Mouse (Mus musculus) CH12.LX (cell line): ENCODE measurements at regions not wholly inside any gene's neighbourhood (a gene's known extent, or its start where the extent isn't known, plus 50 kb on each side); places are given as distances from the start of the nearest gene placed in this dataset.

ENCODE experiments used
- DNase-seq: peaks from one replicate; pipeline ENCODE4 v3.0.0-alpha.2; 2013; ENCODE audit errors: extremely low read depth
- H3K27ac ChIP-seq: 2 replicates; pipeline ENCODE4 v1.5.1; 2012; ENCODE audit warnings: low read depth, mild to moderate bottlenecking, control low read depth, moderate library complexity; ENCODE audit not compliant: insufficient read depth
- H3K27me3 ChIP-seq: replicated peaks from 2 replicates; pipeline ENCODE3; 2012; ENCODE audit warnings: inconsistent platforms
- H3K36me3 ChIP-seq, 2 experiments: replicated peaks in 1 of 2; 2 replicates each; pipeline versions ENCODE3 to v1.6.1; 2012; ENCODE audit warnings: inconsistent platforms in 1 of 2, low read length in 1 of 2, mild to moderate bottlenecking in 1 of 2, mixed read lengths in 1 of 2, moderate library complexity in 1 of 2; ENCODE audit not compliant: control insufficient read depth in 1 of 2, insufficient read depth in 1 of 2
- H3K4me1 ChIP-seq, 2 experiments: 2 replicates each; pipeline ENCODE4 v1.6.1; 2012; ENCODE audit warnings: inconsistent platforms in 1 of 2, moderate library complexity in 1 of 2; ENCODE audit not compliant: insufficient read depth in 2 of 2, control insufficient read depth in 1 of 2
- H3K4me2 ChIP-seq: 2 replicates; pipeline ENCODE4 v1.6.1; 2012; ENCODE audit warnings: low read depth, mild to moderate bottlenecking, control low read depth; ENCODE audit not compliant: poor library complexity, insufficient read depth, severe bottlenecking
- H3K4me3 ChIP-seq, 3 experiments: fragments of 150-350 bp in 1 of 3; sonication (generic) in 1 of 3; replicated peaks in 1 of 3; 2 replicates each; pipeline versions ENCODE3 to v1.5.1; 2011 to 2012; ENCODE audit warnings: low read depth in 2 of 3, low read length in 2 of 3, mild to moderate bottlenecking in 2 of 3, moderate library complexity in 2 of 3, control low read depth in 1 of 3, improper control_type of control experiment in 1 of 3, inconsistent platforms in 1 of 3, mixed read lengths in 1 of 3; ENCODE audit not compliant: poor library complexity in 1 of 3
- H3K79me2 ChIP-seq: replicated peaks from 2 replicates; pipeline ENCODE4 v1.6.1; 2012; ENCODE audit warnings: mild to moderate bottlenecking, moderate library complexity; ENCODE audit not compliant: control insufficient read depth, poor library complexity, insufficient read depth, severe bottlenecking; ENCODE audit errors: extremely low read depth
- H3K9ac ChIP-seq: 2 replicates; pipeline ENCODE4 v1.6.1; 2012; ENCODE audit warnings: low read depth, mild to moderate bottlenecking, control low read depth, moderate library complexity; ENCODE audit not compliant: insufficient read depth
- H3K9me3 ChIP-seq: replicated peaks from 2 replicates; pipeline ENCODE3; 2012; ENCODE audit warnings: low read length, inconsistent platforms, mixed read lengths
- ETS1 ChIP-seq: conservative IDR thresholded peaks from 2 replicates; pipeline ENCODE4 v1.6.1; 2012; ENCODE audit warnings: low read depth, mild to moderate bottlenecking, inconsistent platforms, low read length, improper control_type of control experiment, moderate library complexity
- JUN ChIP-seq: IDR thresholded peaks from 2 replicates; pipeline ENCODE4 v1.6.1; 2011; ENCODE audit warnings: low read depth, mild to moderate bottlenecking, low read length, improper control_type of control experiment, moderate library complexity; ENCODE audit not compliant: insufficient read depth
- KAT2A ChIP-seq: IDR thresholded peaks from 2 replicates; pipeline ENCODE4 v1.6.1; 2012; ENCODE audit warnings: low read length, improper control_type of control experiment, inconsistent platforms; ENCODE audit not compliant: insufficient replicate concordance
- MAX ChIP-seq: IDR thresholded peaks from 2 replicates; pipeline ENCODE4 v1.6.1; 2011; ENCODE audit warnings: low read length, improper control_type of control experiment
- MAZ ChIP-seq: IDR thresholded peaks from 2 replicates; pipeline ENCODE4 v1.6.1; 2012; ENCODE audit warnings: low read depth, mild to moderate bottlenecking, inconsistent platforms, low read length, improper control_type of control experiment, moderate library complexity
- MEF2A ChIP-seq: IDR thresholded peaks from 2 replicates; pipeline ENCODE4 v1.6.1; 2014; ENCODE audit warnings: low read depth, mild to moderate bottlenecking, inconsistent platforms, low read length, improper control_type of control experiment, borderline replicate concordance
- NELFE ChIP-seq: IDR thresholded peaks from 2 replicates; pipeline ENCODE4 v1.6.1; 2011; ENCODE audit warnings: low read depth, low read length, improper control_type of control experiment
- PAX5 ChIP-seq: IDR thresholded peaks from 2 replicates; pipeline ENCODE4 v1.6.1; 2012; ENCODE audit warnings: low read length, inconsistent platforms, mixed read lengths
- SMC3 ChIP-seq: IDR thresholded peaks from 2 replicates; pipeline ENCODE4 v1.6.1; 2011; ENCODE audit warnings: low read depth, low read length, improper control_type of control experiment
- ZC3H11A ChIP-seq: IDR thresholded peaks from 2 replicates; pipeline ENCODE4 v1.6.1; 2012; ENCODE audit warnings: low read depth, mild to moderate bottlenecking, inconsistent platforms, low read length, improper control_type of control experiment
- ZKSCAN1 ChIP-seq: IDR thresholded peaks from 2 replicates; pipeline ENCODE4 v1.6.1; 2012; ENCODE audit warnings: low read depth, inconsistent platforms, low read length, improper control_type of control experiment, borderline replicate concordance
- ZMIZ1 ChIP-seq: IDR thresholded peaks from 2 replicates; pipeline ENCODE4 v1.6.1; 2012; ENCODE audit warnings: low read depth, mild to moderate bottlenecking, inconsistent platforms, low read length, improper control_type of control experiment
- ZNF384 ChIP-seq: IDR thresholded peaks from 2 replicates; pipeline ENCODE4 v1.6.1; 2012; ENCODE audit warnings: low read depth, low read length, improper control_type of control experiment, inconsistent platforms
- dilution Hi-C: fragments of 300-500 bp; cut with MboI; formaldehyde crosslinking; loops from 2 replicates; pipeline ENCODE4 v1.14.3; 2020; ENCODE audit warnings: low sequenced_read_pairs; ENCODE audit not compliant: extremely low pct_unique_long_range_greater_than_20kb, extremely low pct_ligation_motif_present
- in situ Hi-C: fragments of 300-500 bp; cut with MboI; formaldehyde crosslinking; loops from 3 replicates; pipeline ENCODE4 v1.14.3; 2019; ENCODE audit warnings: low sequenced_read_pairs, low pct_ligation_motif_present, low pct_unique_long_range_greater_than_20kb, mixed read lengths

DNA sequence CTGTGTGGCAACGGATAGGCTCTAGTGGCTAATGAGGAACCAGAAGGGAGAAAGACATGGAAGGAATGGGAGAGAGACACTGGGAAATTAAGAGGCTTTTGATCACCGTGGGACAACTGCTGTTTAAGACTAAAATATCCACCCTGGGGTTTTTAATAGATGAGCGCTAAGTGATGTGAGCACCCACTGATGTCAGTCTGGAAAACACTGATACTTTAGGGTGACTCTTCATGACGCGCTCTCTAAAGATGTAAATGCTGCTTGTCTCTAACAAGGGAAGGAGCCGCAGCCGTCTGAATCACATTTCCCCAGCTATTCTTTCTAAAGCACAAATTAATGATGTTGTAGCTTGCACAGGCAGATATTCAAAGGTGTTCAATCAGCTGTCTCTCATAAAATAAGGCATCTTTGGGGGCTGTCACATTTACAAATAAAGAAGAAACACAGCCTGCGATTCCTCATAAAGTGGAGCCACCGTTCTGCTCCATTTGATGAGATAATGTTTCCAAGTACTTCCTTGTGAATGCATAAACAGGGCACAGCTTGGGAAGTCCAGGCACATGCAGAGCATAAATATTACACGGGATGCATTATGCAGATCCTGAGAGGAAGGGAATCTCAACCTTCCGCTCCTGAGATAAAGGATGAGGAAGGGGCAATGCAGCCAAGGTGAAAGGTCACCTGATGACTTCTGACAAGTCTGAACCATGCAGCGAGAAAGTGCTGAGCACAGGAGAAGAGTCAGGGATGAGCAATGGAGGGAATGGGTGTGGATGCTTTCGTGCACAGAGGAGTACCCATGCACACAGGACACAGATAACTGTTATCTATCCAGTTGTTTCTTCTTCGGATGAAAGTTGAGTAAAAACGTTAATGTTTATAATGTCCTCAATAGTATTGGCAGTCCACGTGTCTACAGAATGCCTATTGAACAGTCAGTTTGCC, 122.8 kb downstream of the Ttc8 start:
- Histone ChIP-seq H3K79me2 (no peaks in the 10 kb centered on the region), H3K27ac (no peak overlapping the region), H3K4me3 (no peak overlapping the region), H3K9me3 (no peaks in the 10 kb centered on the region), H3K36me3 (no peaks in the 10 kb centered on the region)
- no peak for DNase-seq
- dilution Hi-C loops, result no loop called here
- TF ChIP-seq SMC3, result no peak
- TF ChIP-seq, all 38 proteins: peak for 0
- Histone ChIP-seq H3K4me1 (peaks cover 2 to 6% of the 10 kb centered on the region in 2 experiments; a peak in 1 of 4 replicates), H3K9ac (no peak overlapping the region), H3K4me2 (no peak overlapping the region), H3K27me3 (no peaks in the 10 kb centered on the region)
- in situ Hi-C loops, result no loop called here

- H3K27ac ChIP-seq, result no peak overlapping the region
Measured at GRCm38 (mm10) chr12:99044477-99044876, 124.1 kb downstream of the Ttc8 start.

GRCm38 (mm10) chr12:99050426-99050825, 130.1 kb downstream of the Ttc8 start:
- Histone ChIP-seq H3K27ac (no peak overlapping the region), H3K4me1 (no peaks in the 10 kb centered on the region), H3K79me2 (no peaks in the 10 kb centered on the region), H3K36me3 (no peaks in the 10 kb centered on the region), H3K9me3 (no peaks in the 10 kb centered on the region), H3K4me3 (no peak overlapping the region), H3K4me2 (no peak overlapping the region), H3K27me3 (no peaks in the 10 kb centered on the region), H3K9ac (no peak overlapping the region)
- dilution Hi-C loops, result no loop called here
- in situ Hi-C loops, result no loop called here
- no peak for TF ChIP-seq ZMIZ1
- no peak for TF ChIP-seq MEF2A
- TF ChIP-seq PAX5, result no peak
- TF ChIP-seq KAT2A, result no peak
- no peak for TF ChIP-seq ZNF384
- no peak for TF ChIP-seq MAZ
- DNase-seq, result no peak

More at GRCm38 (mm10) chr12:99044477-99044876, 124.1 kb downstream of the Ttc8 start:
- TF ChIP-seq ZKSCAN1 (no peak), ZC3H11A (no peak), JUN (no peak), NELFE (no peak), ZMIZ1 (no peak), ETS1 (no peak), MEF2A (no peak), MAX (no peak)
- in situ Hi-C loops, result no loop called here
- H3K36me3 ChIP-seq, result no peaks in the 10 kb centered on the region
- no peak overlapping the region for H3K9ac ChIP-seq
- no peak for DNase-seq
- peaks cover 2 to 6% of the 10 kb centered on the region in 2 experiments; a peak in 1 of 4 replicates for H3K4me1 ChIP-seq
- dilution Hi-C loops, result no loop called here
- no peak overlapping the region for H3K4me3 ChIP-seq
- H3K9me3 ChIP-seq, result no peaks in the 10 kb centered on the region
- no peak overlapping the region for H3K4me2 ChIP-seq
- no peaks in the 10 kb centered on the region for H3K79me2 ChIP-seq
- H3K27me3 ChIP-seq, result no peaks in the 10 kb centered on the region
